Mouse (Mus musculus): ENCODE results near the gene Gm38119. TPM values are rescaled to one million over a fixed set of nuclear protein-coding genes. Genes with fewer than 3 reads are reported as not detected.
"Not testable (repeated sequence)": the region's sequence is repeated elsewhere in the genome, so short reads cannot be mapped to it uniquely, and the experiment has no call there.

Gm38119 gene
- total and polyA plus RNA-seq, 2 experiments from 2014 or later: not detected

DNA sequence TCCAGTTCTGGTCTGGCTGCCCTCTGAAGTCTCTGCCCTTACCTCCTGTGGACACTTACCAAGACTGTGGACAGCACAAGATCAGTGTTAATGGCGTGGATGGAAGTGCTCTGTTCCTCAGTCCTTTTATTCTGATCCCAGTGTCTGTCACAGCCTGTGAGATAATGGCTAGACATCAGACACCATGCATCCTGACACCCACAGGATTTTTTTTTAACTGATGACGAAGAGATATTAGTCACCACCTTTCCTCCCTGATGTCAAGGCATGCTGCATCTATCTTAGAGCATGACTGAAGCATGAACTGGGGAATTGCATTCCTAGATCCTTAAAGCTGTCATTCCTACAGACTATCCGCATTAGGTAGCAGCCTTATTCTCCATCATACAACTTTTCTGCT is 18.6 kb downstream of the Gm38119 start, which contains the start of gene Lce1f:
Lce1f (minus strand) TSS at position 101 of the 400 bp plus-strand sequence.
- no peak for DNase-seq (ENCODE audit: low spot score)
- H3K9me3 ChIP-seq (ENCODE audit: low read length): no peaks in the 10 kb centered on the region
- H3K4me2 ChIP-seq (ENCODE audit: low read depth, low read length): no peak within 1 kb of the TSS
- 82% methylated on average over 3 of the region's 3 CpGs for WGBS
- no peak within 1 kb of the TSS for H3K27ac ChIP-seq
- no peak for ATAC-seq
- H3K4me3 ChIP-seq (ENCODE audit: low read length): no peak within 1 kb of the TSS
- TF ChIP-seq CTCF (IDR thresholded peaks at IDR 0.05; ENCODE audit: low read depth): no peak
- H3K9ac ChIP-seq (replicated peaks; ENCODE audit: low read length): no peak within 1 kb of the TSS
- H3K36me3 ChIP-seq (ENCODE audit: insufficient read depth, low read length): no peaks in the 10 kb centered on the region
- H3K27me3 ChIP-seq (ENCODE audit: insufficient read depth, low read length): no peaks in the 10 kb centered on the region
- H3K4me1 ChIP-seq (ENCODE audit: insufficient read depth, low read length): no peaks in the 10 kb centered on the region

DNA sequence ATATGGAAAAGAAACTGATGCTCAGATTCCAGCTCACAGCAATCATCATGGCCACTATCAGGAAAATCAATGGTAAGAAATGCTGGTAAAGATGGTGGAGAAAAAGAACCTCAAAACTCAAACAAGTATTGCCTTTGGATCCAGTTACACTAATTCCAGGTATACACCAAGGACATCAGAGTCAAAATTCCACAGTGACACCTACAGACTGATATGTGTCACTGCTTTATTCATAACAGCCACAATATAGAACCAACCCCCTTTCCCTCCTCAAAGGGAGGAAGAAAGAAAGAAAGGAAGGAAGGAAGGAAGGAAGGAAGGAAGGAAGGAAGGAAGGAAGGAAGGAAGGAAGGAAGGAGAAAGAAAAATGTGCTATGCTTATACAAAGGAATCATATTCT is 23.8 kb downstream of the Gm38119 start:
- DNase-seq (ENCODE audit: low spot score): no peak
- H3K4me3 ChIP-seq (ENCODE audit: low read length): no peak overlapping the region

DNA sequence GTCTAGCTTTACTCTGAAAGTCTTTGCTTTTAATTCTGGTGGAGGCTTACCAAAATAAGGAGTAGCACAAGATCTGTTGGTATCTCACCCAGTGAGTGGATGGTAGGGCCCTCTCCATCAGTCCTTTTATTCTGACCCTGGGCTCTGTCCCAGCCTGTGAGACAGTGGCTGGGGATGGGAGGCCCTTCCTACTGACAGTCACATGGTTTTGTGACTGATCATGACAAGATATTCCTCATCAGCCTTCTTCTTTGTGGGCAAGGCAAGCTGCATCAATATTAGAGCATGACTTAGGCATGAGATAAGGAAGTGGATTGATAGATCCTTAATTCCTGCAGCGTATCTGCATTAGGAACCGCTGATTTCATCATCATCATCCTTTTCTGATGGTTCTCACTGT is 29.9 kb downstream of the Gm38119 start, which contains the start of gene Lce1e:
Lce1e (minus strand) TSS at position 101 of the 400 bp plus-strand sequence.
- TF ChIP-seq CTCF (IDR thresholded peaks at IDR 0.05; ENCODE audit: low read depth): no peak
- H3K36me3 ChIP-seq (ENCODE audit: insufficient read depth, low read length): no peaks in the 10 kb centered on the region
- no peak within 1 kb of the TSS for H3K27ac ChIP-seq
- no peak within 1 kb of the TSS for H3K9ac ChIP-seq (replicated peaks; ENCODE audit: low read length)
- 82% methylated on average over 2 of the region's 2 CpGs for WGBS
- H3K9me3 ChIP-seq (ENCODE audit: low read length): no peaks in the 10 kb centered on the region
- DNase-seq (ENCODE audit: low spot score) (no peak), ATAC-seq (no peak)
- no peaks in the 10 kb centered on the region for H3K27me3 ChIP-seq (ENCODE audit: insufficient read depth, low read length)
- H3K4me3 ChIP-seq (ENCODE audit: low read length): no peak within 1 kb of the TSS
- no peak within 1 kb of the TSS for H3K4me2 ChIP-seq (ENCODE audit: low read depth, low read length)
- no peaks in the 10 kb centered on the region for H3K4me1 ChIP-seq (ENCODE audit: insufficient read depth, low read length)

More for the DNA sequence above, 23.8 kb downstream of the Gm38119 start:
- ATAC-seq: no peak
- no peaks in the 10 kb centered on the region for H3K36me3 ChIP-seq (ENCODE audit: insufficient read depth, low read length)
- H3K9me3 ChIP-seq (ENCODE audit: low read length): no peaks in the 10 kb centered on the region
- H3K4me1 ChIP-seq (ENCODE audit: insufficient read depth, low read length): no peaks in the 10 kb centered on the region
- H3K4me2 ChIP-seq (ENCODE audit: low read depth, low read length): no peak overlapping the region
- no peak overlapping the region for H3K9ac ChIP-seq (replicated peaks; ENCODE audit: low read length)
- no peak overlapping the region for H3K27ac ChIP-seq
- no peaks in the 10 kb centered on the region for H3K27me3 ChIP-seq (ENCODE audit: insufficient read depth, low read length)
- TF ChIP-seq CTCF (IDR thresholded peaks at IDR 0.05; ENCODE audit: low read depth): peak; percentile 21; the same call in 1 of the 2 replicates

DNA sequence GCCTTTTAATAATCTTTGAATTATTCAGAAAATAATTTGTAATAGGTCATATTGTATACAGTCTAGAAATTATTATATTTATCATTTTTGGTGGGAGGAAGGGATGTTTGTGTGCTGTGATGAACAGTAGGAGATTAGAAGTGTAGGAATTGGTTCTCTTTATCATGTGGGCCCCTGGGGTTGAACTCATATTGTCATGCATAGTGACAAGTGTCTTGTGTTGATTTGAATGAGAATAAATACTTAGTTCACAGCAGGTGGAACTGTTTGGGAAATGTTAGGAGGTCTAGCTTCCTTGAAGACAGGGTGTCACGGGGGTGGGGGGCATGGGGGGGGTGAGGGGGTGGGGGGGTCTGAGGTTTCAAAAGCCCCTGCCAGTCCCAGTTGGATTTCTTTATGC is 44.3 kb downstream of the Gm38119 start:
- Histone ChIP-seq H3K27ac (no peak overlapping the region), H3K9ac (replicated peaks; ENCODE audit: low read length) (no peak overlapping the region), H3K4me2 (ENCODE audit: low read depth, low read length) (no peak overlapping the region), H3K4me3 (ENCODE audit: low read length) (no peak overlapping the region), H3K27me3 (ENCODE audit: insufficient read depth, low read length) (no peaks in the 10 kb centered on the region), H3K9me3 (ENCODE audit: low read length) (no peaks in the 10 kb centered on the region), H3K36me3 (ENCODE audit: insufficient read depth, low read length) (no peaks in the 10 kb centered on the region), H3K4me1 (ENCODE audit: insufficient read depth, low read length) (no peaks in the 10 kb centered on the region)
- DNase-seq (ENCODE audit: low spot score): no peak
- 0% methylated on average over 1 of the region's 1 CpGs for WGBS
- TF ChIP-seq CTCF (IDR thresholded peaks at IDR 0.05; ENCODE audit: low read depth): no peak
- ATAC-seq: no peak

DNA sequence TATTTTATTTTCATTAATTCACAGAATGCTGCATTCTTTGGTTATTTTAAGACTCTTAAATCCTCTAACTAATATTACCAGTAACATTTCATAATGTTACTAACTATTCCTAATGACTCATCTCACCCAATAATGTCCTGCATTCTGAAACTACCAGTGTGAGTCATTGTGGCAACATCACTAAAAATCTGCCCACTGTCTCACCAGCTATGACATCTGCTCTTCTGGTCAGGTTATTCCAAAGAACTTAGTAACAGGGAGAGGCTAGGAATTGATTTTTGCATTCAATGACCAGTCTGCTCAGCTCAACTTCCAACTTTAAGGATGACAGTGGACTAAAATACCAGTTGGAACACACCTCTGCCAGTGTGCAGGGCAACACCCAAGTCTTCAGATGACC is 47.2 kb downstream of the Gm38119 start:
- H3K9ac ChIP-seq (replicated peaks; ENCODE audit: low read length): no peak overlapping the region
- H3K27me3 ChIP-seq (ENCODE audit: insufficient read depth, low read length): no peaks in the 10 kb centered on the region
- no peaks in the 10 kb centered on the region for H3K9me3 ChIP-seq (ENCODE audit: low read length)
- no peaks in the 10 kb centered on the region for H3K4me1 ChIP-seq (ENCODE audit: insufficient read depth, low read length)
- no peaks in the 10 kb centered on the region for H3K36me3 ChIP-seq (ENCODE audit: insufficient read depth, low read length)
- no peak overlapping the region for H3K27ac ChIP-seq
- ATAC-seq (no peak), DNase-seq (ENCODE audit: low spot score) (no peak)
- H3K4me2 ChIP-seq (ENCODE audit: low read depth, low read length): no peak overlapping the region
- no peak overlapping the region for H3K4me3 ChIP-seq (ENCODE audit: low read length)
- no peak for TF ChIP-seq CTCF (IDR thresholded peaks at IDR 0.05; ENCODE audit: low read depth)

DNA sequence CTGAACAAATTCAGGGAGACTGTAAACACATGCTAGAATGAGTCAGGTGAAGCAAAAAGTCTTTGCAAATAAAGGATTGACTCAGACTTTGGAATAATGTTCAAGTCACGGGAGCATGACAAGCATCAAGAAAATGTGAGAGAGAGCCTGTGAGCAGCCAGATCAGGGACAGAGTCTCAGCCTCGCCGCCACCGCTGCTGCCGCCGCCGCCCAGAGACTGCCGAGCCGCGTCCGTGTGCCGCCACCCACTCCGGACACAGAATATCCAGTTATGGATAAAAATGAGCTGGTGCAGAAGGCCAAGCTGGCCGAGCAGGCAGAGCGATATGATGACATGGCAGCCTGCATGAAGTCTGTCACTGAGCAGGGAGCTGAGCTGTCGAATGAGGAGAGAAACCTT is 49.7 kb downstream of the Gm38119 start:
- not testable (repeated sequence) for H3K36me3 ChIP-seq (ENCODE audit: insufficient read depth, low read length); H3K9me3 ChIP-seq (ENCODE audit: low read length); H3K9ac ChIP-seq (replicated peaks; ENCODE audit: low read length); H3K27ac ChIP-seq; H3K4me3 ChIP-seq (ENCODE audit: low read length); H3K27me3 ChIP-seq (ENCODE audit: insufficient read depth, low read length); H3K4me2 ChIP-seq (ENCODE audit: low read depth, low read length); DNase-seq (ENCODE audit: low spot score); ATAC-seq; H3K4me1 ChIP-seq (ENCODE audit: insufficient read depth, low read length)
- WGBS: 84% methylated on average over 16 of the region's 16 CpGs

Other genes starting within 250 kb of the Gm38119 start
- gene Sprr4, start 238.6 kb downstream of the Gm38119 start, total RNA-seq (2014; rRNA removed): not detected in 2 replicates
- not detected in 2 replicates for gene Sprr4, start 238.6 kb downstream of the Gm38119 start, polyA plus RNA-seq (2015; fragmentation: Nextera tagmentation; extraction: Ambion mirVana)
- gene 2310046K23Rik, start 204.6 kb downstream of the Gm38119 start, total RNA-seq (2014; rRNA removed): not detected in 2 replicates
- gene 2310046K23Rik, start 204.6 kb downstream of the Gm38119 start, polyA plus RNA-seq (2015; fragmentation: Nextera tagmentation; extraction: Ambion mirVana): not detected in 2 replicates
- gene Ivl, start 165.4 kb downstream of the Gm38119 start, total RNA-seq (2014; rRNA removed): not detected in 2 replicates
- gene Ivl, start 165.4 kb downstream of the Gm38119 start, polyA plus RNA-seq (2015; fragmentation: Nextera tagmentation; extraction: Ambion mirVana): not detected in 2 replicates
- gene Smcp, start 150.1 kb downstream of the Gm38119 start, total RNA-seq (2014; rRNA removed): not detected in 2 replicates
- not detected in 2 replicates for gene Smcp, start 150.1 kb downstream of the Gm38119 start, polyA plus RNA-seq (2015; fragmentation: Nextera tagmentation; extraction: Ambion mirVana)
- gene 2210017I01Rik, start 131.6 kb downstream of the Gm38119 start, total RNA-seq (2014; rRNA removed): not detected in 2 replicates
- gene 2210017I01Rik, start 131.6 kb downstream of the Gm38119 start, polyA plus RNA-seq (2015; fragmentation: Nextera tagmentation; extraction: Ambion mirVana): not detected in 2 replicates
- gene Lce6a, start 117.4 kb downstream of the Gm38119 start, total RNA-seq (2014; rRNA removed): not detected in 2 replicates
- gene Lce6a, start 117.4 kb downstream of the Gm38119 start, polyA plus RNA-seq (2015; fragmentation: Nextera tagmentation; extraction: Ambion mirVana): not detected in 2 replicates
- gene Lce1a1, start 90.8 kb downstream of the Gm38119 start, total RNA-seq (2014; rRNA removed): not detected in 2 replicates
- not detected in 2 replicates for gene Lce1a1, start 90.8 kb downstream of the Gm38119 start, polyA plus RNA-seq (2015; fragmentation: Nextera tagmentation; extraction: Ambion mirVana)
- gene Lce1b, start 82.2 kb downstream of the Gm38119 start, total RNA-seq (2014; rRNA removed): not detected in 2 replicates
- not detected in 2 replicates for gene Lce1b, start 82.2 kb downstream of the Gm38119 start, polyA plus RNA-seq (2015; fragmentation: Nextera tagmentation; extraction: Ambion mirVana)
- not detected in 2 replicates for gene Lce1a2, start 68.8 kb downstream of the Gm38119 start, total RNA-seq (2014; rRNA removed)
- gene Lce1a2, start 68.8 kb downstream of the Gm38119 start, polyA plus RNA-seq (2015; fragmentation: Nextera tagmentation; extraction: Ambion mirVana): not detected in 2 replicates
- not detected in 2 replicates for gene Lce1c, start 59.8 kb downstream of the Gm38119 start, total RNA-seq (2014; rRNA removed)
- not detected in 2 replicates for gene Lce1c, start 59.8 kb downstream of the Gm38119 start, polyA plus RNA-seq (2015; fragmentation: Nextera tagmentation; extraction: Ambion mirVana)
- not detected in 2 replicates for gene Lce1d, start 51.9 kb downstream of the Gm38119 start, total RNA-seq (2014; rRNA removed)
- gene Lce1d, start 51.9 kb downstream of the Gm38119 start, polyA plus RNA-seq (2015; fragmentation: Nextera tagmentation; extraction: Ambion mirVana): not detected in 2 replicates
- gene Lce1e, start 30.0 kb downstream of the Gm38119 start, total RNA-seq (2014; rRNA removed): not detected in 2 replicates
- not detected in 2 replicates for gene Lce1e, start 30.0 kb downstream of the Gm38119 start, polyA plus RNA-seq (2015; fragmentation: Nextera tagmentation; extraction: Ambion mirVana)
- not detected in 2 replicates for gene Lce1f, start 18.7 kb downstream of the Gm38119 start, total RNA-seq (2014; rRNA removed)
- gene Lce1f, start 18.7 kb downstream of the Gm38119 start, polyA plus RNA-seq (2015; fragmentation: Nextera tagmentation; extraction: Ambion mirVana): not detected in 2 replicates
- not detected in 2 replicates for gene Lce1g, start 13.2 kb upstream of the Gm38119 start, total RNA-seq (2014; rRNA removed)
- 0.20 TPM in 1 of 2 replicates, not detected in the other for gene Lce1g, start 13.2 kb upstream of the Gm38119 start, polyA plus RNA-seq (2015; fragmentation: Nextera tagmentation; extraction: Ambion mirVana)
- not detected in 2 replicates for gene Lce1h, start 26.0 kb upstream of the Gm38119 start, total RNA-seq (2014; rRNA removed)
- not detected in 2 replicates for gene Lce1h, start 26.0 kb upstream of the Gm38119 start, polyA plus RNA-seq (2015; fragmentation: Nextera tagmentation; extraction: Ambion mirVana)
- not detected in 2 replicates for gene Lce1i, start 39.8 kb upstream of the Gm38119 start, total RNA-seq (2014; rRNA removed)
- gene Lce1i, start 39.8 kb upstream of the Gm38119 start, polyA plus RNA-seq (2015; fragmentation: Nextera tagmentation; extraction: Ambion mirVana): not detected in 2 replicates
- gene Lce1j, start 51.4 kb upstream of the Gm38119 start, total RNA-seq (2014; rRNA removed): not detected in 2 replicates
- not detected in 2 replicates for gene Lce1j, start 51.4 kb upstream of the Gm38119 start, polyA plus RNA-seq (2015; fragmentation: Nextera tagmentation; extraction: Ambion mirVana)
- not detected in 2 replicates for gene Lce1k, start 68.8 kb upstream of the Gm38119 start, total RNA-seq (2014; rRNA removed)
- not detected in 2 replicates for gene Lce1k, start 68.8 kb upstream of the Gm38119 start, polyA plus RNA-seq (2015; fragmentation: Nextera tagmentation; extraction: Ambion mirVana)
- not detected in 2 replicates for gene Kprp, start 88.2 kb upstream of the Gm38119 start, total RNA-seq (2014; rRNA removed)
- gene Kprp, start 88.2 kb upstream of the Gm38119 start, polyA plus RNA-seq (2015; fragmentation: Nextera tagmentation; extraction: Ambion mirVana): not detected in 2 replicates
- gene Lce1l, start 112.2 kb upstream of the Gm38119 start, total RNA-seq (2014; rRNA removed): not detected in 2 replicates
- not detected in 2 replicates for gene Lce1l, start 112.2 kb upstream of the Gm38119 start, polyA plus RNA-seq (2015; fragmentation: Nextera tagmentation; extraction: Ambion mirVana)
- gene 2310050C09Rik, start 131.1 kb upstream of the Gm38119 start, total RNA-seq (2014; rRNA removed): not detected in 2 replicates
- not detected in 2 replicates for gene 2310050C09Rik, start 131.1 kb upstream of the Gm38119 start, polyA plus RNA-seq (2015; fragmentation: Nextera tagmentation; extraction: Ambion mirVana)
- not detected in 2 replicates for gene Lce3a, start 187.1 kb upstream of the Gm38119 start, total RNA-seq (2014; rRNA removed)
- gene Lce3a, start 187.1 kb upstream of the Gm38119 start, polyA plus RNA-seq (2015; fragmentation: Nextera tagmentation; extraction: Ambion mirVana): not detected in 2 replicates
- not detected in 2 replicates for gene Lce3b, start 193.9 kb upstream of the Gm38119 start, total RNA-seq (2014; rRNA removed)
- not detected in 2 replicates for gene Lce3b, start 193.9 kb upstream of the Gm38119 start, polyA plus RNA-seq (2015; fragmentation: Nextera tagmentation; extraction: Ambion mirVana)
- not detected in 2 replicates for gene Lce3c, start 205.4 kb upstream of the Gm38119 start, total RNA-seq (2014; rRNA removed)
- 0.46 and 1.3 TPM in 2 replicates for gene Lce3c, start 205.4 kb upstream of the Gm38119 start, polyA plus RNA-seq (2015; fragmentation: Nextera tagmentation; extraction: Ambion mirVana)
- gene Lce3d, start 218.3 kb upstream of the Gm38119 start, total RNA-seq (2014; rRNA removed): not detected in 2 replicates
- not detected in 2 replicates for gene Lce3d, start 218.3 kb upstream of the Gm38119 start, polyA plus RNA-seq (2015; fragmentation: Nextera tagmentation; extraction: Ambion mirVana)
- not detected in 2 replicates for gene Lce3e, start 228.0 kb upstream of the Gm38119 start, total RNA-seq (2014; rRNA removed)
- not detected in 2 replicates for gene Lce3e, start 228.0 kb upstream of the Gm38119 start, polyA plus RNA-seq (2015; fragmentation: Nextera tagmentation; extraction: Ambion mirVana)